Mouse (Mus musculus) layer of hippocampus, postnatal 10 days (tissue): Measurements from ENCODE around the gene Mrpl19. TPM values are rescaled to one million over a fixed set of nuclear protein-coding genes. Genes with fewer than 3 reads are reported as not detected.

Experiments used
- DNase-seq, 2 experiments: peaks; one replicate each; pipeline ENCODE4 v3.0.0; 2021; ENCODE audit warnings: low spot score in 2 of 2
- long read RNA-seq: library from polyadenylated mRNA; stranded (forward); transcript quantifications from one replicate; pipeline ENCODE4 v2.0.0, GENCODE M21; 2023
- total RNA-seq, 2 experiments: library from RNA; stranded (reverse); gene quantifications; 2 replicates each; pipeline ENCODE4 v1.2.3; 2021

The Mrpl19 gene
- 10 to 100 TPM; 28.5 to 33.9 TPM for total RNA-seq
- long read RNA-seq, full-length matches to known transcripts: 27 of 30 reads
- long read RNA-seq, partial matches to known transcripts: 1 of 30 reads
- long read RNA-seq, other reads (novel, unspliced or antisense): 2 of 30 reads

GRCm38 (mm10) chr6:81965296-81966067 lies at the start of gene Mrpl19:
TSS of gene Mrpl19 (minus strand) at chr6:81965958.
- DNase-seq: peak; percentile 87 to 92

- DNase-seq: peak in 1 of 2 experiments; percentile 12
These were observed 46.6 kb upstream of the Mrpl19 start for GRCm38 (mm10) chr6:82012392-82012791.

- DNase-seq: peak; percentile 28 to 49
These were observed 24.5 kb upstream of the Mrpl19 start for GRCm38 (mm10) chr6:81990049-81990810.

GRCm38 (mm10) chr6:81988341-81988740 lies 22.6 kb upstream of the Mrpl19 start:
- peak; percentile 5 to 14 for DNase-seq

GRCm38 (mm10) chr6:81987580-81987979 lies 21.8 kb upstream of the Mrpl19 start:
- peak; percentile 40 to 59 for DNase-seq

GRCm38 (mm10) chr6:81987010-81987409 lies 21.3 kb upstream of the Mrpl19 start:
- peak; percentile 89 to 92 for DNase-seq

- no peak for DNase-seq
These were observed 20.8 kb upstream of the Mrpl19 start for GRCm38 (mm10) chr6:81986599-81986998.

- DNase-seq: peak in 1 of 2 experiments; percentile 9
These were observed 20.4 kb upstream of the Mrpl19 start for GRCm38 (mm10) chr6:81986171-81986570.

- no peak for DNase-seq
These were observed 13.5 kb upstream of the Mrpl19 start for GRCm38 (mm10) chr6:81979286-81979685.

- peak; percentile 88 to 89 for DNase-seq
These were observed 10.3 kb upstream of the Mrpl19 start for GRCm38 (mm10) chr6:81975971-81976621.

GRCm38 (mm10) chr6:81972595-81972994 lies 6.8 kb upstream of the Mrpl19 start:
- DNase-seq: no peak

GRCm38 (mm10) chr6:81971196-81971595 lies 5.4 kb upstream of the Mrpl19 start:
- DNase-seq: no peak

GRCm38 (mm10) chr6:81966068-81966544 lies 348 bp upstream of the Mrpl19 start:
- DNase-seq: no peak

- DNase-seq: no peak
These were observed 5.5 kb downstream of the Mrpl19 start for GRCm38 (mm10) chr6:81960284-81960683.

- DNase-seq: no peak
These were observed 5.9 kb downstream of the Mrpl19 start for GRCm38 (mm10) chr6:81959866-81960265.

GRCm38 (mm10) chr6:81957992-81958391 lies 7.8 kb downstream of the Mrpl19 start:
- no peak for DNase-seq

- DNase-seq: no peak
These were observed 9.4 kb downstream of the Mrpl19 start for GRCm38 (mm10) chr6:81956399-81956798.

- no peak for DNase-seq
These were observed 10.6 kb downstream of the Mrpl19 start for GRCm38 (mm10) chr6:81955133-81955532.

GRCm38 (mm10) chr6:81946906-81947305 lies 18.9 kb downstream of the Mrpl19 start:
- no peak for DNase-seq

- DNase-seq: no peak
These were observed 21.3 kb downstream of the Mrpl19 start for GRCm38 (mm10) chr6:81944432-81944831.

- DNase-seq: no peak
These were observed 22.5 kb downstream of the Mrpl19 start for GRCm38 (mm10) chr6:81943281-81943680.
